Mouse (Mus musculus) kidney, adult 2 months (tissue): ENCODE measurements at regions not wholly inside any gene's neighbourhood (a gene's known extent, or its start where the extent isn't known, plus 50 kb on each side); places are given as distances from the start of the nearest gene placed in this dataset.
"Not testable (repeated sequence)": the region's sequence is repeated elsewhere in the genome, so short reads cannot be mapped to it uniquely, and the experiment has no call there.

Source experiments
- DNase-seq: peaks from one replicate; pipeline ENCODE4 v3.0.0; 2021
- H3K27ac ChIP-seq: fragments of 200-500 bp; 2 replicates; pipeline ENCODE4 v1.5.1; 2012; ENCODE audit warnings: low read depth, low read length, control low read depth, inconsistent platforms; ENCODE audit not compliant: insufficient read depth
- H3K27me3 ChIP-seq: fragments of 200-500 bp; replicated peaks from 2 replicates; pipeline ENCODE4 v1.6.1; 2012; ENCODE audit warnings: mild to moderate bottlenecking, moderate library complexity, low read length, inconsistent platforms; ENCODE audit not compliant: control insufficient read depth, insufficient read depth
- H3K36me3 ChIP-seq: fragments of 200-500 bp; 2 replicates; pipeline ENCODE4 v1.6.1; 2012; ENCODE audit warnings: mild to moderate bottlenecking, moderate library complexity, low read length, inconsistent platforms; ENCODE audit not compliant: control insufficient read depth, insufficient read depth
- H3K4me1 ChIP-seq: fragments of 200-500 bp; 2 replicates; pipeline ENCODE4 v1.6.1; 2011; ENCODE audit warnings: low read length; ENCODE audit not compliant: control insufficient read depth, insufficient read depth
- H3K4me3 ChIP-seq: fragments of 200-500 bp; 2 replicates; pipeline ENCODE4 v1.5.1; 2011; ENCODE audit warnings: mild to moderate bottlenecking, low read depth, low read length, control low read depth; ENCODE audit not compliant: insufficient read depth
- CTCF ChIP-seq: fragments of 200-500 bp; conservative IDR thresholded peaks from 2 replicates; pipeline ENCODE4 v1.5.1; 2011; ENCODE audit warnings: low read depth, mild to moderate bottlenecking, control low read depth, low read length, moderate library complexity, mixed read lengths; ENCODE audit not compliant: insufficient read depth, insufficient read length
- POLR2A ChIP-seq: fragments of 200-500 bp; IDR thresholded peaks from one replicate; pipeline ENCODE4 v1.6.1; 2011; ENCODE audit warnings: low read depth, low read length, control low read depth
- WGBS: fragments of 180-500 bp; shearing (Covaris S2); methylation state at CpG from one replicate; pipeline ENCODE4 v1.1.7; 2018; 5-methylcytosine and 5-hydroxymethylcytosine counted together

DNA sequence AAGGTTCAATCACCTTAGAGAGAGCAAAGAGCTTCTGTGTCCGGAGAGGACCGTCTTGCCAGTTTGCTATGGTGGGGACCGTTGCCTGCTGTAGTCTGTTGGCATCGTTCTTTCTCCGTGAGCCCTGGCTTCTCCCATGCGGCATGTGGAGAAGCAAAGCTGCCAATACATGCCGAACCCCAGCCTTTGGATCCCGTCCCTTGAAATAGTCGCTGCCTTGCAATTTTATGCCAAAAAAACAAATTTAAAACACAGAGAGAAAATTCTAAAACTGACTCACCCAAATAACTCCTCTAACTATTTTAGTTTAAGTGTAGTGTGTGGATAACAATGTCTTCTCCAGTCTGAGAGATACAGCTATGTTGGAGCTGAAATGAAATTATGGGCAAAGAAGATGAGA lies 731.1 kb downstream of the Cdh8 start:
- no peak for DNase-seq
- Histone ChIP-seq H3K27me3 (no peaks in the 10 kb centered on the region), H3K4me1 (no peaks in the 10 kb centered on the region), H3K36me3 (no peaks in the 10 kb centered on the region), H3K27ac (no peak overlapping the region), H3K4me3 (no peak overlapping the region)
- TF ChIP-seq POLR2A (no peak), CTCF (no peak)
- 92% methylated on average over 9 of the region's 9 CpGs for WGBS

- Histone ChIP-seq H3K27me3 (no peaks in the 10 kb centered on the region), H3K27ac (no peak overlapping the region), H3K36me3 (no peaks in the 10 kb centered on the region), H3K4me3 (no peak overlapping the region), H3K4me1 (no peaks in the 10 kb centered on the region)
- WGBS = 86% methylated on average over 6 of the region's 6 CpGs
- TF ChIP-seq CTCF = no peak
- no peak for TF ChIP-seq POLR2A
- DNase-seq = no peak
These were observed 731.7 kb downstream of the Cdh8 start for GRCm38 (mm10) chr8:98684531-98684930.

GRCm38 (mm10) chr8:98680065-98680464 lies 736.2 kb downstream of the Cdh8 start:
- H3K27me3 ChIP-seq = no peaks in the 10 kb centered on the region
- TF ChIP-seq CTCF = no peak
- TF ChIP-seq POLR2A = no peak
- WGBS = 92% methylated on average over 2 of the region's 2 CpGs
- no peaks in the 10 kb centered on the region for H3K36me3 ChIP-seq
- no peaks in the 10 kb centered on the region for H3K4me1 ChIP-seq
- no peak overlapping the region for H3K4me3 ChIP-seq
- DNase-seq = no peak
- H3K27ac ChIP-seq = no peak overlapping the region

DNA sequence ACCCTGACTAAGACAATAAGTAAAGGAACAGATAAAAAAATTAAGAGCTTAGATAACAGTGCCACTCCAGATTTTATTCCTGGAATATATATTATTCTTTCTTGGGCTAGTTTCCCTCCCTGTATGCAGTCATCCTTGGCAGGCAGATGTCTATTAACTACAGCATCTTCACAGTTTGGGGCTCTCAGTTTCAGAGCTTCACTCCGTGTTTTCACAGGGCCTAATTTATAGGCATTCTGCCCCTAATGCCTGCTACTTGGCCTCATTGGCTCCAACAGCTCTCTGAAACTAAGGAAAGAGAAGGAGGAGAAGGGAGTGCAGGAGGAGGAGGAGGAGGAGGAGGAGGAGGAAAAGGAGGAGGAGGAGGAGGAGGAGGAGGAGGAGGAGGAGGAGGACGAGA lies 757.0 kb downstream of the Cdh8 start:
- no peak for TF ChIP-seq CTCF
- TF ChIP-seq POLR2A = no peak
- H3K4me1 ChIP-seq = no peaks in the 10 kb centered on the region
- H3K36me3 ChIP-seq = no peaks in the 10 kb centered on the region
- no peak overlapping the region for H3K27ac ChIP-seq
- no peaks in the 10 kb centered on the region for H3K27me3 ChIP-seq
- no peak for DNase-seq
- no peak overlapping the region for H3K4me3 ChIP-seq
- 19% methylated on average over 2 of the region's 2 CpGs for WGBS

DNA sequence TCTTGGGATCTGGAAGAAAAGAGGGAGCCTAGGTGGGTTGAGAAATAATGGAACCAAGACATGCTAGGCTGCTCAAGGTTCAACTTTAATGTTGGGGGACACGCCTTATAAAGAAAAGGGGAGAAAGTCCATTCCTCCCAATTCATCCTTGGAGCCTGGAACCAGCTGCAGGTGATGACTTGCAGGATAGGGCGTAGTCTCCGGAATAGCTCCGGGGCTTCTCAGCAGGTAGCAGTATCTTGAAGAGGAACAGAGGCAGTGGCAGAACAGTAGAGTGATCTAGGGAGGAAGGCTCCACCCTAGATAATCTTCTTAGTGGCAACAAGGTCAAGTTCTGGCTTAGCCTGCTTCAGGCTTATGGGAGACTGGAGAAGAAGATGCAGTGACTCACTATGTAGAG lies 764.0 kb downstream of the Cdh8 start:
- WGBS = 89% methylated on average over 4 of the region's 4 CpGs
- H3K36me3 ChIP-seq, H3K4me1 ChIP-seq, H3K4me3 ChIP-seq, DNase-seq, H3K27me3 ChIP-seq, H3K27ac ChIP-seq: not testable (repeated sequence)

DNA sequence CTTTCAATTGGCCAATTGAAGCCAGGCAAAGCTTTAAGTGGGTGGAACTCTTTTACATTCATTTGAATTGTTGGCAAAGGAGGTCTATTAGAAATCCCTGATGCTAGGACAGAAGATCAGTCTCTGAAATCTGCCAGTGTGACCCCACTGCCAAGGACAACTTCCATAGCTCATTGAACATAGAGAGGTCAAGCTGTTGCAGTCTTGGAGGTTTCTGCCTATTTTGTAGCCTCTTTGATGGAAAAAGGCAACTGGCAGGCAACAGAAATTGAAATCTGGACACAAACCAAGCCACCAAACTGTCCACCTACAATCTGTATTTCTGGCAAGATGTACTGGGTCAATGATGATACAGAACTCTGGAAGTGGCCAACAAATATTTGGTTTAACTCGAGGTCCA lies 765.3 kb downstream of the Cdh8 start:
- no peaks in the 10 kb centered on the region; the same call in 1 of the 2 replicates for H3K27me3 ChIP-seq
- no peaks in the 10 kb centered on the region for H3K36me3 ChIP-seq
- WGBS = 76% methylated on average over 1 of the region's 1 CpGs
- H3K4me3 ChIP-seq = no peak overlapping the region
- TF ChIP-seq CTCF (no peak), POLR2A (no peak)
- no peak for DNase-seq
- no peaks in the 10 kb centered on the region for H3K4me1 ChIP-seq
- no peak overlapping the region for H3K27ac ChIP-seq

GRCm38 (mm10) chr8:98628151-98628550 lies 788.1 kb downstream of the Cdh8 start:
- Histone ChIP-seq H3K4me3 (no peak overlapping the region), H3K36me3 (no peaks in the 10 kb centered on the region), H3K27ac (no peak overlapping the region), H3K27me3 (no peaks in the 10 kb centered on the region), H3K4me1 (no peaks in the 10 kb centered on the region)
- 77% methylated on average over 5 of the region's 5 CpGs for WGBS
- no peak for TF ChIP-seq POLR2A
- no peak for TF ChIP-seq CTCF
- no peak for DNase-seq

GRCm38 (mm10) chr8:98613834-98614428 lies 802.3 kb downstream of the Cdh8 start:
- no peaks in the 10 kb centered on the region for H3K36me3 ChIP-seq
- no peaks in the 10 kb centered on the region for H3K27me3 ChIP-seq
- 81% methylated on average over 4 of the region's 4 CpGs for WGBS
- no peak for DNase-seq
- H3K4me3 ChIP-seq = no peak overlapping the region
- TF ChIP-seq CTCF (no peak), POLR2A (no peak)
- no peak overlapping the region for H3K27ac ChIP-seq
- H3K4me1 ChIP-seq = no peaks in the 10 kb centered on the region
